Mouse (Mus musculus) kidney, adult 2 months (tissue): Measurements from ENCODE around the gene Lrrc75a.

Experiments
- CTCF ChIP-seq: fragments of 200-500 bp; conservative IDR thresholded peaks from 2 replicates; pipeline ENCODE4 v1.5.1; 2011; ENCODE audit warnings: low read depth, mild to moderate bottlenecking, control low read depth, low read length, moderate library complexity, mixed read lengths; ENCODE audit not compliant: insufficient read depth, insufficient read length
- POLR2A ChIP-seq: fragments of 200-500 bp; IDR thresholded peaks from one replicate; pipeline ENCODE4 v1.6.1; 2011; ENCODE audit warnings: low read depth, low read length, control low read depth

- TF ChIP-seq POLR2A (no peak), CTCF (no peak)
Measured at GRCm38 (mm10) chr11:62614876-62615410, 33.4 kb downstream of the Lrrc75a start.
